Mouse (Mus musculus): ENCODE measurements at regions not wholly inside any gene's neighbourhood (a gene's known extent, or its start where the extent isn't known, plus 50 kb on each side); places are given as distances from the start of the nearest gene placed in this dataset.

DNA sequence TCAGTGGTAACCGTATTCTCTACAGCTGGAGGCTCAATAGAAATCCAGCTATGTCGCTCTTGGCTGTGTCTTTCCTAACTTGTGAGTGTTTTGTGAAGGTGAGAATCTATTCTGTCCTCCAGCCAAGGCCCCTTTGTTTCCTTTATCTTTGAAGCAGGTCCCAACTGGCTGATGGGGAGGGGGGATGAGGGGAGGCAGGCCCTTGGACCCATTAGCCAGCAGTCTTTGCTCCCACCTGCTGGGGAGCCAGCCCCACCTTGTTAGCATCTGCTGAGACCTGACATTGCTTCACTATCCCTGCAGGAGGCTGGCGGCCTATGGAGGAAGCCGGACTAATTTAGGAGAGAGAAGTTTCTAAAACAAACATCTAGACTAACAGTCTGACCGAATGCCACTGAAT is 55.0 kb upstream of the Gm3045 start:
- TF ChIP-seq CTCF (IDR thresholded peaks at IDR 0.05; ENCODE audit: low read depth) (no peak), EP300 (optimal IDR thresholded peaks at IDR 0.05) (no peak)
